Mouse (Mus musculus) induced T-regulatory cell, adult 2 months (primary cell): ENCODE data around the gene Pigg.

Experiments used
- DNase-seq: peaks from one replicate; pipeline ENCODE4 v3.0.0-alpha.2; 2012; ENCODE audit warnings: low read depth

Gene Pigg

GRCm38 (mm10) chr5:108357862-108358261 is 45.5 kb downstream of the Pigg start:
- no peak for DNase-seq

GRCm38 (mm10) chr5:108359491-108359890 is 47.1 kb downstream of the Pigg start:
- no peak for DNase-seq

- DNase-seq = no peak
These were observed 47.8 kb downstream of the Pigg start for GRCm38 (mm10) chr5:108360211-108360610.

DNA sequence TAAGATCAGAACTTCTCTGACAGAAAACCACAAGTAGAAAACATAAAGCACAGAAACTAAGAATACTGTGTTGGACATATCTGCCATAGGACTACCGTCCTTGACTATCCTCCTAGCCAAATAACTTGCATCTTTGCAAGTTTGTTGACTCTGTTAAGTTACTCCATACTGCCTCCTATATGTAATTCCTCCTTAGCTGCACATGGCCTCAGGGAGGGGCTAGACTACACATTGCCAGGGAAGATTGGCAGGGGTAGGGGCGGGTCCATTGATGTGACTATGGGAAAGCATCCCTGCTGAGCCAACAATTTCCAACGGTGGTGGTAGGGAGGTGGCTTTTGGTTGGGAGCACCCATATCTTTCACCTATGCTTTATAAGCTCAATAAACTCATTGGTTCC is 49.9 kb downstream of the Pigg start:
- DNase-seq = peak; percentile 20

DNA sequence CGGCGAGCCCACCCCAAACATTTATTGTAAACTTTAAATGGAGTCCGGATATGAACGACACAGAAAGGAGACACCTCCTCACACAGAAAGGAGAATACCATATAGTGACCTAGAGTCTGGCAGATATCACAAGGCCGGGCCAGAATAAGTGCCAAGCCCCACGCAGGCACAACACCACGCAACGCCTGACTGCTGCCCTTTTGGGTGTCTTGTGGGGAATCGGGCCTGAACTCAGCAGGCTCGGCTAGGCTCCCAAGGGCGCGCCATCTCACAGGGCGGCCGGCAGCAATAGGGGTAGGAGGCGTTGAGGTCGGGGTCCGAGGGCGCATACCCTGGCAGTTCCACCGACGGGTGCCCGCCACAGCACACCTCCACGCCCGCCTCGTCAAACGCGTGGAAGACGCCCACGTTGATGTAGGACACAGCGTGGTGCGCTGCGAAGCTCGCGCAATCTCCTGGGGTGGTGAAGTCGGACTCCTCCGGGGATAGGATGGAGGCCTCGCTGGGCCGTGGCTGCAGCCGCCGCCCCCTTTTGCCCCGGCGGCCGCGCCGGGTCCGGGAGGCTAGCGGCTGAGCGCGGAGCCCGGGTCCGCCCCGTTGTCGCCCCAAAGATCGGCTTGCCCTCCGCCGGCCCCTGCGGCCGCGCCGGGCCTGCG is 54.0 kb downstream of the Pigg start:
- no peak for DNase-seq

GRCm38 (mm10) chr5:108366984-108367841 is 54.8 kb downstream of the Pigg start:
- DNase-seq = peak; percentile 20

- no peak for DNase-seq
These were observed 55.5 kb downstream of the Pigg start, which contains the start of gene Gm42517 for GRCm38 (mm10) chr5:108367871-108368332. Gene Gm42517, minus strand, starts transcription at chr5:108367922.

DNA sequence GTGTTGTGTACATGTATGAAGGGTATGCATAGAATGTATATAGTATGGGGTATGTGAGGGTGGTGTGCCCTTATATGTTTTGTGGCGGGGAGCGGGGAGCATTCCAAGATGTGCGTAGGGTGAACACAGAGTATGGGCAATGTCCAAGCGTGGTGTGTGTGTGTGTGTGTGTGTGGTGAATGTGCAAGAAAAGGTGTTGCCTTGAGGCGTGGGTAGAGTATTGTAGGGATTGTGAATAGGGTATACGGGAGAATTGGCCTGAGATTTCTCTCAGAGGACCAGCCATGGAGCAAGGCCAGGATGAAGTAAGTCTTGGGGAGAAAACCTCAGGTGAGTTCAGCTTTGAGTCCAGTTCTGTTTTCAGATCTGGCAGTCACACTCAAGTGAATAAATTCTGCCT is 56.0 kb downstream of the Pigg start:
- DNase-seq = no peak

DNA sequence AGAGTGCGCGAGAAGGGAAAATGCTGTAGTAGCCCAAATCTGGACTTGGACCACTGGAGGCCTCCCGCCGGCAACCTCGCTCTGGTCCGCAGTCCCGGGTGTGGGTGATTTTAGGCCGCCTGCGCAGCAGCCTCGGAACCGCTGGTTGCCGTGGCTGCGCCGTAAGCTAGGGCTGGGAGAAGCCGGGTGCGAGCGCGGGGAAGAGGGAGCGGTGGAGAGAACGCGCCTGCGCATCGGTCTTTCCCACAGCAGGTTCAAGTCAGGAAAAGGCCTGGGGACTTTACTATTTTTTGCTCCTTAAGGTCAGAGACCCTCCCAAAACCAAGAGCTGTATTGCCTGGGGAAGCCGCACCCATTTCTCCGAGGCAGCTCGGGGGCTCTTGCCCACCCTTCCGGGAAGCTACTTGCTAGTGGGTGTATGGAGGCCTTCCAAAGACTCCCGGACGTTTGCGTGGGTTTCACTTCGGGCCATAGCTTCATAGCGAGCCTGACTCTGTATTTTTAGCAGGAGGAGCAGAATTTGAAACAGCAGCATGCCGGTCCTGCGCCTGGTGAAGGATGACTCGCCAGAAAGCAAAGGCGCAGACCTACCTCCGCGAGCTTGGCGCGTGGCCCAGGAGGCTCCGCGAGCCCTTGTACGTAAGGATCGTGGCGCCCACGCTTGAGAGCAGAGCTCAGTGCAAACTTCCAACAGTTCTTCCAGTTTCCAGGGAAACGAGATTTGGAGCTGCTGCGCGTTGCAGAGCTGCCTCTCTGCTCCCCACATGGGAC is 56.6 kb downstream of the Pigg start:
- DNase-seq = no peak

GRCm38 (mm10) chr5:108369964-108370363 is 57.6 kb downstream of the Pigg start:
- DNase-seq = no peak

DNA sequence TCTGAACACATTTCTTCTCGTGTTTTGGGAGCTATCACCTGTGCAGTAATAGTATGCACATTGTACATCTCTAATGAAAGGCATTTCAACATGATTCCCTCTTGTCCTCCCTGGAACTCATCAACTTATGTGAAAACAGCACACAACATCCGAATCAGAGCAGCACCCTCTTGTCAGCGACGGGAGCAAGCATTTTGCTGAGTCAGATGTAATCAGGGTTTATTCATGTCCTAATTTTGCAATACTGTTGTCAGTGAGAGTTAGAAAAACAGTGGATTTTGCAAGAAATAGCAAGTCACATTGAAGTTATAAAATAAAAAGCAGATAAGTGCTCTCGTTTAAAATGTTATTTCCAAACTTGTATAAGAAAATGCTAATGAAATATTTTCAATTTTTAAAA is 61.7 kb downstream of the Pigg start:
- DNase-seq = no peak

GRCm38 (mm10) chr5:108376059-108376458 is 63.6 kb downstream of the Pigg start:
- no peak for DNase-seq

GRCm38 (mm10) chr5:108378346-108378745 is 65.9 kb downstream of the Pigg start:
- no peak for DNase-seq

DNA sequence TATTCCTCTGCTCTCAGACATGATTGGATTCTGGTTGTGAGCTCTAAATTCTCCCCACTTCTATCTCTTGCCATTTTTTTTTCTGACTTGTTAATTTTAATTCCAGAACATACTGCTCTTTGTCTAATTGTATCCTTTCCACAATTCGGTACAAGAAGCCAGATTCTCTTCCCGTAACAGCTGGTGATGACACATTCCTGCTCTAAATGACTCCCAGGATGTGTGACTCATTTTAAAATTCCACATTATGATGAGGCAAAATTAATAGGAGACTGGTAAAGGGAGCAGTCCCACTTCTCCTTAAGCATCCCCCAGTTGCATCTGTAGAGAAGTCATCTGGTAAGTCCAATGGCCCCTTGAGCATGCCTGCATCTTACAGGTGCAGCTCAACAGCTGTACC is 73.2 kb downstream of the Pigg start:
- DNase-seq = no peak

DNA sequence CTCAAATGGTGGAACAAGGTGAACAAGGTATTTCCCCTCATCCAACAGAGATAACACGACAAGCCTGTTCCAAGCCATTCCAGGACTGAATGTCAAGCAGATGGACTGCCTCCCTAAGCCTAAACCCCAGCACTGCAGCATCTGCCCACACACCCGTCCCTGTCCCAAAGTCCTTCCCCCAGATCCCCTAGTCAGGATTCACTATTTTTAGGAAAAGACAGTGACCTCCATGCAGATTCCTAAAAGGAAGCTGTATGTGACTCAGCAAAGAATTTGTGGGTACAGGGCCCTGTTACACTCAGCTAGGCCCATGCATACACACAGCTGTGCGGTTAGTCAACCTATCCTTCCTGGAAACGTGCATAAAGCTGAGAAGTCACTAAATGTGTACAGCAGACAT is 74.0 kb downstream of the Pigg start:
- DNase-seq = no peak

- DNase-seq = no peak
These were observed 75.8 kb downstream of the Pigg start, which contains the start of gene Pde6b for GRCm38 (mm10) chr5:108388201-108388600. Gene Pde6b, plus strand, starts transcription at chr5:108388391.

DNA sequence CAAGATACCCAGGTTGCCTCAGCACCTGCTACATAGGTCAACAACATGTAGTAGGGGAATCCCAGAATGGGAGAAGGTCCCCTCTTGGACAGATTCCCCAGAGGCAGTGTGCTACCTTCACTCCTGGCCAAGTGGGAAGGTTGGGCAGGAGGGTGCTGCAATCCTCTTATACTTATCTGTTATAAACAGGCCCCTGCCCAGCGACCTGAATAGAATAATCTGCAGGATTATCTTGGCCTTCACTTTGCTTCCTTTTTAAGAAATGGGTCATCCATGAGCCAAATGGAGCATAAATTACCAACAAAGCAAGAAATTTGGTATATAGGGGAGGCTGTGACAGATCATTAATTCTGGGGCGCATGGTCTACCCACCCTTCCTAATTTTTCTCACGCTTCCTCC is 77.3 kb downstream of the Pigg start:
- DNase-seq = no peak
